Mouse (Mus musculus) hindbrain, embryonic 14.5 days (tissue): Measurements from ENCODE around the gene Acot7. TPM values are rescaled to one million over a fixed set of nuclear protein-coding genes. Genes with fewer than 3 reads are reported as not detected.
A peak's percentile ranks its signal among the peaks of the same experiment; 100 is the strongest.

Source experiments
- ATAC-seq: fragments of 200-750 bp; cut with Nextera tagmentation; 2 replicates; pipeline ENCODE4 v1.8.0; 2017; ENCODE audit warnings: moderate number of reproducible peaks, mild to moderate bottlenecking, moderate TSS enrichment, moderate library complexity; ENCODE audit not compliant: low FRiP score
- DNase-seq: peaks from one replicate; pipeline ENCODE4 v3.0.0-alpha.2; 2015; ENCODE audit warnings: low spot score
- H3K27ac ChIP-seq: fragments of 300-500 bp; sonication (generic); 2 replicates; pipeline ENCODE4 v1.5.1; 2014; ENCODE audit warnings: mild to moderate bottlenecking, moderate library complexity
- H3K27me3 ChIP-seq: fragments of 300-500 bp; sonication (generic); 2 replicates; pipeline ENCODE4 v1.6.1; 2014; ENCODE audit warnings: mild to moderate bottlenecking, low read length, mixed read lengths; ENCODE audit not compliant: control insufficient read depth, insufficient read depth
- H3K36me3 ChIP-seq: fragments of 300-500 bp; sonication (generic); replicated peaks from 2 replicates; pipeline ENCODE4 v1.6.1; 2014; ENCODE audit not compliant: control insufficient read depth, insufficient read depth
- H3K4me1 ChIP-seq: fragments of 300-500 bp; sonication (generic); replicated peaks from 2 replicates; pipeline ENCODE4 v1.6.1; 2014; ENCODE audit warnings: antibody characterized with exemption, low read length, mixed read lengths; ENCODE audit not compliant: control insufficient read depth, insufficient read depth
- H3K4me2 ChIP-seq: fragments of 300-500 bp; sonication (generic); replicated peaks from 2 replicates; pipeline ENCODE4 v1.6.1; 2014; ENCODE audit warnings: mild to moderate bottlenecking, moderate library complexity
- H3K4me3 ChIP-seq: fragments of 300-500 bp; sonication (generic); replicated peaks from 2 replicates; pipeline ENCODE4 v1.5.1; 2014; ENCODE audit warnings: mild to moderate bottlenecking, low read length
- H3K9ac ChIP-seq: fragments of 300-500 bp; sonication (generic); 2 replicates; pipeline ENCODE4 v1.6.1; 2014
- H3K9me3 ChIP-seq: fragments of 300-500 bp; sonication (generic); 2 replicates; pipeline ENCODE4 v1.6.1; 2016; ENCODE audit warnings: low read length; ENCODE audit not compliant: control insufficient read depth
- WGBS: fragments of 180-500 bp; shearing (Covaris S2); extraction: QIAGEN DNeasy Blood & Tissue Kit; methylation state at CpG from one replicate; pipeline ENCODE4 v1.1.7; 2014; 5-methylcytosine and 5-hydroxymethylcytosine counted together
- polyA plus RNA-seq: library from polyadenylated mRNA; unstranded; fragments of >200 nt; fragmentation: Nextera tagmentation; extraction: Ambion mirVana; gene quantifications from 2 replicates; pipeline ENCODE4 v1.2.1, GENCODE M21; 2014

The Acot7 gene
- 352 and 396 TPM in 2 replicates for polyA plus RNA-seq

DNA sequence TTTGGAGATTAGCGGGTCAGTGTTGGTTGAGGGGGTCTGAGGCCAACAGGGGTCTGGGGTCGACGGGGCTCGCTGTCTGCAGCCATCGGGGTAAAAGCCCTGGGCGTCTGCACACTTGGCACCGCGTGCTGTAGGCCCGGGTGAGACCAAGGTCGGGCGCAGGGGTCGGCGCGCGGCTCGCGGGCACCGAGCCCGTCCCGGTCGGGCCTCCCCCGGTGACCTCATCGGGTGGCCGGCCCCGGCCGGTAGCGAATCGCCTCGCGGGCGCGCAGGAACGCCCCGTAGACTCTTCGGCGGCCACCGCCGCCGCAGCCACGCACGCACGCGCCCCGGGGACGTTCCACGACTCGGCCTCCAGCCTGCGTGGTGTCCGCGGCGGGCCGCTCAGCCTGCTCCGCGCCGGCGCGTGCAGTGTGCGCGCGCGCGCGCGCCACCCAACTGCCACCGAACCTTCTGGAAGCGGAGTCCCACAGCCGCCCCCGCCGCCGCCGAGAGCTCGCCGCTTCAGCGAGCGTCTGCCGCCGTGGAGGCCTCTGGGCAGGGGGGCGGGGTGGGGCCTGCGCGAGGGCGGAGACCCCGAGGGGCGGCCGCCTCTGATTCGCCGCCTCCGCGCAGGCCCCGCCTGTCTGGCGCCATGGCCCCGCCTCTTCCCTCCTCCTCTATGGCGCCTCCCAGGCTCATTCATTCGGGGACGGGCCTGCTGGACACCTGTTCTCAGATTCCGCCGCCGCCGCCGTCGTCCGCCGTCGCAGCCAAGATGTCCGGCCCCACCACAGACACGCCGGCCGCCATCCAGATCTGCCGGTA is at the start of gene Acot7:
TSS of gene Acot7 (plus strand) at position 598 of the 807 bp plus-strand sequence.
- WGBS = under 1% methylated on average over 86 of the region's 108 CpGs
- H3K36me3 ChIP-seq = 0 out of 2 replicates have a peak, but pooled peaks cover 4% of the 10 kb centered on the region
- H3K27me3 ChIP-seq = peaks cover 23% of the 10 kb centered on the region; the same call in 1 of the 2 replicates
- peak; percentile 95 for DNase-seq
- peak; percentile 96 for ATAC-seq
- H3K4me3 ChIP-seq = peak within 1 kb of the TSS; percentile 86
- H3K27ac ChIP-seq = peak within 1 kb of the TSS; percentile 87
- peak within 1 kb of the TSS; percentile 82 for H3K9ac ChIP-seq
- H3K4me1 ChIP-seq = peaks cover 20% of the 10 kb centered on the region; the same call in 1 of the 2 replicates
- no peaks in the 10 kb centered on the region for H3K9me3 ChIP-seq
- H3K4me2 ChIP-seq = peak within 1 kb of the TSS; percentile 94

DNA sequence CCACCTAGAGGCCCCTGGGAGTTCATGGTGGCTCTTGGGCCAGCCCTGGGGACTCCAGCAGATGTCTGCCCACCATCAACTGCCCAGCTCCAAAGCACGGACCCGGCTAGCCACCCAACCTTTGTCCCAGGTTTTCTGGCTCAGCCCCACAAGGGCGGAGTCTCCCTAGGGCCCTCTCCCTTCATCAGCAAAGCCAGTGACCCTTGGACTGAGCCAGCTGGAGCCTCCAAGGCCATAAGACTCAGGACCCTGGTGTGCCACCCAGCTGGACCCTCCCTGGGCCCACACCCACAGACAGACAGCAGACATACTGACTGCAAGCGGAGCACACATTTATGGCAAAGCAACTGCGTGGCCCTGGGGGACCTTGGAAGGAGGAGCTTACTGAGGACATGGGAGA is 49.1 kb upstream of the Acot7 start:
- 52% methylated on average over 5 of the region's 5 CpGs for WGBS
- H3K36me3 ChIP-seq = no peaks in the 10 kb centered on the region
- peaks cover 22% of the 10 kb centered on the region for H3K4me1 ChIP-seq
- H3K27me3 ChIP-seq = peaks cover 100% of the 10 kb centered on the region
- H3K4me3 ChIP-seq = no peak overlapping the region
- ATAC-seq = no peak
- no peak overlapping the region for H3K9ac ChIP-seq
- H3K9me3 ChIP-seq = no peaks in the 10 kb centered on the region
- no peak overlapping the region for H3K27ac ChIP-seq
- DNase-seq = no peak
- H3K4me2 ChIP-seq = no peak overlapping the region

DNA sequence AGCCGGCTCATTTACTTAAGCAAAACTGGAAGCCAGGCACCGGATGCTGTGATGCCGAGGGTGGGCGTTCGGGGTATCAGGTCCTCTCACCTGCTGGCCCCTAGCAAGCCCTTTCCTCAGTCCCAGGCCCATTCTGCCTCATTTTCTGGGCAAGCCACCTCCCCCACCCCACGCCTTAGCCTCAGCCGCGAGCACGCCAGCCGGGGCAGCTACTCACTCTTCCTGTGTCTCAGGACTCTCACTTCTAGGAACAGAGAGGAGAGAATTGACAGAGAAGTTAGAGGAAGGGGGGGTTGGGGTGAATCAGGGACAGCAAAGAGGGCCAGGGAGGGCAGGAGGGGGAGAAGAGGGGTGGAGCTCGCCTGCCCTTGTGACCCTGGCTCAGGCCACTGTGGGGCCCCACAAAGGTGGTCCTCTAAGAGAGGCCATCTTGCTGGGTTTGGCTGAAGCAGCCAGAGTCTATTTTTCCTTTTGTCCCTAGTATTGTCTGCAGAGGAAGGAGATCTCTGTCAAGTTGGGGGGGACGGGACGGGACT is 48.5 kb upstream of the Acot7 start:
- Histone ChIP-seq H3K4me1 (peaks cover 22% of the 10 kb centered on the region), H3K9ac (no peak overlapping the region), H3K4me3 (no peak overlapping the region), H3K4me2 (no peak overlapping the region), H3K27ac (no peak overlapping the region), H3K27me3 (peaks cover 100% of the 10 kb centered on the region), H3K9me3 (no peaks in the 10 kb centered on the region), H3K36me3 (no peaks in the 10 kb centered on the region)
- WGBS = 22% methylated on average over 13 of the region's 13 CpGs
- DNase-seq = no peak
- ATAC-seq = no peak

DNA sequence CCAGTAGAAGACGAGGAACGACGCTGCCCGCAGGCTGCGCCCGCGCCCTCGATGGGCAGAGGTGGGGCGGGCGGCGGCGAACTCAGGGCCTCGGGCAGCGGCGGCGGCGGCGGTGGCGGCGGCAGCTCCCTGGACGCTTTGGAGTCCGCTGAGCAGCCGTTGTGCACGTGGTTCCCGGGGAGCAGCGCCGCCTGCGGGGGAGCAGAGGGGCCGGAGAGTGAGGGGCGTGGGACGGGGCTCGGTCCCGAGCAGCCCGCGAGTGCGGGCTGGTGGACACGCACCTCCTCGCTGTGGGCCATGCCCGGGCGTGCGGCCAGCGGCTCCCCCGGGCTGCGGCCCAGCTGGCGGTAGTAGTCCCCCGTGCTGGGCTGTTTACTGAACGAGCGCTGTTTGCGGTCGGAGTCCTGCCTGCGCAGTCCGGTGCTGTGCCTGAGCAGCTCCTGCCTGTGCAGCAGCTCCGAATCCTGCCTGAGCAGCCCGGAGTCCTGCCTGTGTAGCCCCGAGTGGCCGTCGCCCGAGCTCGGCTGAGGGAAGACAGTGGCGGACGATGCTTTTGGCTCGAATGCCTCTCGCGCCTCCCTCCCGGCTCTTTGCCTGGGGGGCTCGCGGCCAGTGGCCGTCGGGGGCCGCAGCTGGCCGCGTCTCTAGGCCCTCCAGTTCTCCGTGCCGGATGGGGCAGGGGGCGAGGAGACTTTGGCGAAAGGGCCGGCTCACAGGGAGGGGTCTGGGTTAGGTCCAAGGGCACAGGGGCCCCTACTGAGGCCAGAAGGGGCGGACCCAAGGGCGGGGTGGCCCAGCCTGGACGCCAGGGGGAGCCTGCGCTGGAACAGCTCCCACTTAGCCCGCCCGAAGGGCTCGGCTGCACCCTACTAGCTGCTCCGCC is 46.9 kb upstream of the Acot7 start:
- DNase-seq (no peak), ATAC-seq (peak; percentile 66)
- Histone ChIP-seq H3K27ac (no peak overlapping the region), H3K36me3 (no peaks in the 10 kb centered on the region), H3K27me3 (peaks cover 91% of the 10 kb centered on the region), H3K4me1 (peaks cover 17% of the 10 kb centered on the region), H3K9me3 (no peaks in the 10 kb centered on the region), H3K4me3 (peak overlapping the region; percentile 26), H3K9ac (peak overlapping the region; percentile 20; the same call in 1 of the 2 replicates), H3K4me2 (peak overlapping the region; percentile 51)
- under 1% methylated on average over 82 of the region's 85 CpGs for WGBS

DNA sequence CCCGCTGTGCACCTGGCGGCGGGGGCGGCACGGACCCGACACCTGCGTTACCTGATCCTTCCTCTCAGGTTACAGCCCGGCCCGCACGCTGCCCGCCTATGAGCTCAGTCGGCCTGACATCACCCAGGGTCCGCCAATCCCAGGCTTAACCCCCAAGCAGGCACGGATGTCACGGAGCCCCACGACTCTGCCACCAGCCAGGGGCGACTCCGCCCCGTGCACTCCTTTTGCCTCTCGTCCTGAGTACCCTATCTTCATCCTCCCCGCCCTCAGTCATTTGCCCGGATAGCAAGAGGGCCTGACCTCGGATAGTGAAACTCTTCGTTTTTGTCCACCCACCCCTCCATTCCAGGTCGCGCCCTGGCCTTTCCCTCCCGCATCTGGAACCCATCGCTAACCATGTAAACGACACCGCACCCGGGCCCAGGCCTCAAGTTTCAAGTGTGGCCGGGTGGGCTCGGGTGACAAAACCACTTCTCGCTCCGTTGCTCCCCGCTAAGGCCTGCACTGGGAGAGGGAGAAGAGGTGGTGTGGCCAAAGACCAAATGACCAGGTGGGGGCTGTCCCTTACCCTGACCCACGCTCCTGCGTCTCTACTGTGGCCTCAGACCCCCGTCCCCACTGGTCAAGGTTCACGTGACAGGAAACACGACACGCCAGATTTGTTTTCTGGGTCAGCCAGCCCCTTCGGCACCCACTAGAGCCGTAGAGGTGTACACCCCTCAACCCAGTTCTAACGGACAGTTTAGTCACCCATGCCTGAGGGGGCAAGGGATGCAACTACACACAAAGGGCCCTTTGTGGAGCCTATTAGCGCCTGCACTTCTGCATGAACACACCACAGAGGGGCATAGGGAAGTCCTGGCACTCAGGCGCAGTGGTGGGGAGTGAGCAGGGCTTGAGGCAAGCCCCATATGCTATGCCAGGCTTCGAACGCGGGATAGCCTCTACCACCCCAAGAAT is 45.8 kb upstream of the Acot7 start:
- H3K4me2 ChIP-seq = peak overlapping the region; percentile 51; the same call in 1 of the 2 replicates
- DNase-seq = no peak
- no peaks in the 10 kb centered on the region for H3K36me3 ChIP-seq
- H3K27me3 ChIP-seq = peaks cover 81% of the 10 kb centered on the region
- no peak overlapping the region for H3K27ac ChIP-seq
- no peak for ATAC-seq
- H3K4me1 ChIP-seq = peaks cover 9% of the 10 kb centered on the region; the same call in 1 of the 2 replicates
- WGBS = 3% methylated on average over 50 of the region's 50 CpGs
- H3K9me3 ChIP-seq = no peaks in the 10 kb centered on the region
- no peak overlapping the region for H3K9ac ChIP-seq
- H3K4me3 ChIP-seq = no peak overlapping the region

DNA sequence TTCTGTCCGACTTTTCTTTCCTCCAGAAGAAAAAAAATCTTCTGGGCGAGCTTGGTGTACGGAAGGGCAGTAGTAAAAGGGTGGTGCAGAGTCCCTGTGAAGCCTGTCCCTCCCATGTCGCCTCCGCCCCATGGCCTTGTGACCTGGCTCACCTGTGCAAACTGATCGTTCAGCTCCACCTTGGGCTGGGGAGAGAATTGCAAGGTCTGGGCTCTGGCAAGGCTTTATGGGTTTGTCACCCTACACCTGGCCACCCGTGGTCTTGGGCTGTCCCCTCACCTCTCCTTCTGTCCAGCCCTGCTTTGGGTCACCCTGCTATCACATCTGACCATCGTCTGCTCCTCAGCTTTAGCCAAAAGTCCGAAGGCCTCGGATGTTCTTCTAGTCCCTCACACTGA is 45.2 kb upstream of the Acot7 start:
- no peak for DNase-seq
- H3K27me3 ChIP-seq = peaks cover 79% of the 10 kb centered on the region
- no peak overlapping the region for H3K27ac ChIP-seq
- H3K9ac ChIP-seq = no peak overlapping the region
- H3K9me3 ChIP-seq = no peaks in the 10 kb centered on the region
- H3K4me1 ChIP-seq = peaks cover 9% of the 10 kb centered on the region; the same call in 1 of the 2 replicates
- H3K36me3 ChIP-seq = no peaks in the 10 kb centered on the region
- 24% methylated on average over 10 of the region's 10 CpGs for WGBS
- H3K4me2 ChIP-seq = no peak overlapping the region
- no peak for ATAC-seq
- no peak overlapping the region for H3K4me3 ChIP-seq

DNA sequence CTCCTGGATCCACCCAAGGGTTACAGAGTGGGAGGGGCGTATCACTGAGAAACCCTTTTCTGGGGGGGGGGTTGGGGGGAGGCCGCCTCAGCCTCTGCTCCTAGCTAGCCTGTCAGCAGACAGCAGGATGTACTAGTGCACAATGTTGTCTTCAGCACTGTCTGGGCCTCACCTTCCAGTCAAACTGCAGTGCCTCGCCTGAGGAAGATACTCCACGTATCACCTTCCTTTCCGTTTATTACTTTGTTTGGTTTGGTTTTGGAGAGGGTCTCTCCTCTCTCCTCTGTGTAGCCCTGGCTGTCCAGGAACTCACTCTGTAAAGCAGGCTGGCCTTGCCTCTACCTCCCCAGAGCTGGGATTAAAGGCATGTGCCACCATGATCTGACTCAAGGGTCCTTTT is 44.7 kb upstream of the Acot7 start:
- Histone ChIP-seq H3K9ac (no peak overlapping the region), H3K4me1 (peaks cover 9% of the 10 kb centered on the region; the same call in 1 of the 2 replicates), H3K27me3 (peaks cover 78% of the 10 kb centered on the region), H3K36me3 (no peaks in the 10 kb centered on the region), H3K27ac (no peak overlapping the region), H3K4me2 (no peak overlapping the region), H3K9me3 (no peaks in the 10 kb centered on the region), H3K4me3 (no peak overlapping the region)
- DNase-seq (no peak), ATAC-seq (no peak)
- WGBS = 51% methylated on average over 5 of the region's 5 CpGs

DNA sequence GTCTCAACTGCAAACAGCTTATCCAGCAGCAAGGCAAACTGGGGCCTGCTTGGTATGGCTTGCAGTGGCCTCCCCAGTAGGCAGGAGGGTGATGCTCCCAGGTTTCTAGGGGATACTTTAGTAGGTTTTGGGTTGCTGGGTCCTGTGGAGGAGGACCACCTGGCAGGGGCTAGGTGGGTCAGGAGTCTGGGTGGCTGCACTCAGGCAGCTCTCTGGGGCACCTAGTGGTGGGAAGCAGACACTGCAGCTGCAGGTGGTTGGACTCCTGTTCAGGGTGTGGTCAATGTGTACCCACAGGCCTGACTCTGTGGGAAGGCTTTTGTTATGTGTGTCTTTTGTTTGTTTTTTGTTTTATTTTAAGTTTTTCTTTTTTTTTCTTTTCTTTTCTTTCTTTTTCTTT is 43.4 kb upstream of the Acot7 start:
- H3K9ac ChIP-seq = no peak overlapping the region
- peaks cover 76% of the 10 kb centered on the region for H3K27me3 ChIP-seq
- H3K9me3 ChIP-seq = no peaks in the 10 kb centered on the region
- no peak overlapping the region for H3K4me3 ChIP-seq
- no peak overlapping the region for H3K27ac ChIP-seq
- ATAC-seq (no peak), DNase-seq (no peak)
- peaks cover 18% of the 10 kb centered on the region for H3K4me1 ChIP-seq
- no peak overlapping the region for H3K4me2 ChIP-seq
- no peaks in the 10 kb centered on the region for H3K36me3 ChIP-seq
